Mouse (Mus musculus): ENCODE results near the gene 1700015G11Rik.

1700015G11Rik gene

DNA sequence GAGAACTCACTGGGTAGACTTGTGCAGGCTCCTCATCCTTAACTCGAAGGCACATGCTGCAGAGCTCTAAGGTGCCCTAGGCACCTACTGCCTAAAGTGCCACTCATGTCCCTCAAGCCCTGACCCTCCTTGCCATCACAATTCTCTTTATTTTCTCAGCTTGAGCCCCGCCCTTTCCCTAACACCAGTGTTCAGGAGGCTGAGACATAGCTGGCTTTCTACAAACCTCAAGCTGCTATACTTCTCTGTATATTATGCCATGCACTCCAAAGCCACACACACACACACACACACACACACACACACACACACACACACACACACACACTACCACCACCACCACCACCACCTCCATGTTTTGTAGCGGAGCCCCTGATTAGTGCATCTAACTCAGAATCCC lies at the start of gene 1700015G11Rik:
TSS of gene 1700015G11Rik (minus strand) at position 101 of the 400 bp plus-strand sequence.
- DNase-seq (ENCODE audit: low read depth, low spot score): no peak

- DNase-seq (ENCODE audit: low read depth, low spot score): no peak
Measured at GRCm38 (mm10) chr7:52056954-52057353, 41.4 kb upstream of the 1700015G11Rik start.

- DNase-seq (ENCODE audit: low read depth, low spot score): no peak
Measured at GRCm38 (mm10) chr7:52056274-52056673, 40.7 kb upstream of the 1700015G11Rik start.

GRCm38 (mm10) chr7:52055831-52056230 lies 40.3 kb upstream of the 1700015G11Rik start:
- no peak for DNase-seq (ENCODE audit: low read depth, low spot score)

DNA sequence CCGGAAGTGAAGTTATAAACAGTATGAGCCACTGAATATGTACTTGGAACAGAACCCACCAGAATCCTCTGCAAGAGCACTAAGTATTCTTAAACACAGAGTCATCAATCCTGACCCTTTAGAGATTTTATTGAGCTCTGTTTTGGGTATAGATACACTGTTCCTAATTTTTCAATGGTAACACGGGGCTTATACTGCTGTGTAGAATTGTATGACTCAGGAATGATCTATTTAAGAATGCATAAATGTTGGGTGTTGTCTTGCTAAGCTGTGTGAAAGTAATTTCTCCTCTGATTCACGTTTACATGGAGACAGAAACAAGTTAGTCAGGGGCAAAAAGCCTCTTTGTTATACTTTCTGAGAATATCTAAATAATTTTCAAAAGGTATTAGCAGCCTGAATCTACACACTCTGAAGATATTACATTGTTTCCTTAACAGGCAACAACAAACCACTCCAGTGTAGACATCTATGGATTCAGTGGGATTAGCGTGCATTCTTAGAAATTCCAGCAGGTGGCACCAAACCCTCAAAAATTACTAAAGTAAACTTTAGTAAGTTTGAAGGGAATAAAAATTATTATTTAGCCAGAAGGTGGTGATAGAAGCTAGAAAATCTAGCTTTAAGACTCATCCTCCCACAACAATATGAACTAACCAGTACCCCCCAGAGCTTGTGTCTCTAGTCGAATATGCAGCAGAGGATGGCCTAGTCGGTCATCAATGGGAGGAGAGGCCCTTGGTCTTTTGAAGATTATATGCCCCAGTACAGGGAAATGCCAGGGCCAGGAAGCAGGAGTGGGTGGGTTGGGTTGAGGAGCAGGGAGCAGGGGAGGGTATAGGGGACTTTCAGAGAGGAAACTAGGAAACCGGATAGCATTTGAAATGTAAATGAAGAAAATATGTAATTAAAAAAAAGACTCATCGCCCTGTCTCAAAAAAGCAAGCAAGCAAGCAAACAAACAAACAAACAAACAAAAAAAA lies 22.4 kb upstream of the 1700015G11Rik start:
- DNase-seq (ENCODE audit: low read depth, low spot score): no peak

DNA sequence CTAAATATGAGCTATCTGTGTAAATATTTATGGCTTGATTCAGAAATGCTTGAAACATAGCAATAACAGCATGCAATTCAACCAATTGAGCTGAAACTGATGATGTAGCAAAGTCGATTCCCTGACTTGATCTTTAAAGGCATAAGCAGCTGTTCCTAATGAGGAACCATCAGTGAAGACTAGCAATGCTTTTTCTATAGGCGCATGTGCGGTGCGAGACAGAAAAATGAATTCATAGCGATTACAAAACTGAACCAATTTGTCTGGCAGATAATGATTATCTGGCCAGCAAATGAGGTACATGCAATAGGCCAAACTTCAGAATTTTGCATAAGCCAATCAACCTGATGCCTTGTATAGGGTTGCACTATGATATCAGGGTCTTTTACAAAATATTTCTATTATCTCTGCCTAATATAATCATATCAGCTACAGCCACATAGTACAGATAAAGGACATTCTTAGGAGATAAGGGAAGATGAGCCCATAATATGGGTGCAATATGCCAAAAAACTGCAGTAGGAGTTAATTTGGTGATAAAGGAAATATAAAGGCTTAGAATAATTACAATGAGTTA lies 8.6 kb upstream of the 1700015G11Rik start:
- no peak for DNase-seq (ENCODE audit: low read depth, low spot score)

DNA sequence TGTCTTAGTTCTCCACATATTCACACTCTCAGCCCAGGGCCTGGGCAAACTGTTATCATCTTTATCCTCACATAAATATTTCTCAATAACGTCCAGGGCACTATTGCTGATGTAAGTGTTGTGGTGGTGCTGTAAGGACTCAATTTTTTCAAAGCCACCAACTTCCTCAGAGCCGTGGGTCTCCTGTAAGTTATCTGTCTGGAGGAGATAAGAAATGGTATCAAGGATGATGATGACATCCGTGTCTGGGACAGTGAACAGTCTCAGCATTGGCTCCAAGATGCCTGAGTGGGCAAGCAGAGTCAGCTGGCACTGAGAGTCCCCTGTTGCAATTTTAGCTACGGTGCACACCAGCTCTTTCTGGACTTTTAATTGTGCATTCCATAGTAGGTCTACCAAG lies 6.5 kb upstream of the 1700015G11Rik start:
- no peak for DNase-seq (ENCODE audit: low read depth, low spot score)

GRCm38 (mm10) chr7:52015180-52015579 lies 348 bp downstream of the 1700015G11Rik start:
- DNase-seq (ENCODE audit: low read depth, low spot score): no peak

DNA sequence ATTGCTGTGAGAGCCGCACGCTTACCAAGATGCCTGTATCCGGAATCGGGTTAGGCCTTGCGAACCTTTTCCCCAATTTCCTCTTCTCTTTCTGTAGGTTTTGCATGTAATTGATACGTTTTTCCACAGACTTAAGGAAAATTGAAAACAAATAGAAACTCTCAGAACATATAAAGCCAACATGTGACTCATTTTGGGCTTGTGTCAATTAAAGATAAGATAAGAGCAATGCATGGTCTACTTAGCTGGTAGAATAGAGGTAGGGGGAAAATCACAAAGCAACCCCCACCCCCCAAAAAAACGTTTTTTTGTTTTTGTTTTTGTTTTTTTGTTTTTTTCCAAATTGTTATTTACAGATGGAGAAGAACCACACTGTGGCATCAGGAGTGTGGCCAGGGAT lies 2.1 kb downstream of the 1700015G11Rik start:
- DNase-seq (ENCODE audit: low read depth, low spot score): no peak

DNA sequence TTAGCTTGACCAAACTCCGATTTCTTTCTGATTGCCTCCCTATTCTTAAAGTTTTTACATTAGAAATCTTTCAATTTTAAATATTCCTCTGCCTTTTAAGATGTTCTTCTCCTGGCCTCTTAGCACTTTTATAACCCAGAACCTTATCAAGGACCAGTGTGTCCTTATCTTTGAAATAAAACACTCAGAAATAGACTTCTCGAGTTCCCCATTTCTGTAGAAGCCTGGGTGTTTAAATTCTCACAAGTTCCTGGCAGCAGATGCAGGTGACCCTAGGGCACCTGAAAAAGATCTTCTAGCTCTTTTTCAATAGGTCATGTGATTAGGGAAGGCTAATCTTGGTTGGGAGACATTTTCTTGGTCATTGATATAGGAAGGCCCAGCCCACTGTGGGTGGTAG lies 8.4 kb downstream of the 1700015G11Rik start:
- no peak for DNase-seq (ENCODE audit: low read depth, low spot score)

GRCm38 (mm10) chr7:52006296-52006630 lies 9.3 kb downstream of the 1700015G11Rik start:
- DNase-seq (ENCODE audit: low read depth, low spot score): no peak

- DNase-seq (ENCODE audit: low read depth, low spot score): peak; percentile 91
Measured at GRCm38 (mm10) chr7:52005511-52006295, 9.8 kb downstream of the 1700015G11Rik start, which contains the start of gene Svip. Gene Svip, minus strand, starts transcription at chr7:52006018.

GRCm38 (mm10) chr7:51991020-51991419 lies 24.5 kb downstream of the 1700015G11Rik start:
- DNase-seq (ENCODE audit: low read depth, low spot score): peak; percentile 63

DNA sequence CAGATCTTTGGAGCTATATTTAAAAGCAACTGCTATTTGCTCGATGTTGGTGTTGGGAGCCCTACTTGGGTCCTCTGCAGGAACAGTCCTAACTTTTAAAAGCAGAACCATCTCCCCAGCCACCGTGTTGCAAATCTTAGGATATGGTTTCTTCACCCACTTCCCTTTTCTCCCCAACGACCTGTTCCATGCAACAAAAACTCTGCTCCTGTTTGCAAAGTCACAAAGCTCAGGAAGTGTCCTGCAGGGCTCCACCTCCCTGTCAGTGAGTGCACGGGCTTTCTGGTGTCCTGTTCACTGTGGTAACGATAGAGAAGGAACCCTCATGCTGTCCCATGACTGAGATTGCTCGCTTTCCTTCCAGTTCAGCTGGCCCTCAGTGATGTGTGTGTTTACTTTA lies 28.6 kb downstream of the 1700015G11Rik start:
- DNase-seq (ENCODE audit: low read depth, low spot score): no peak

DNA sequence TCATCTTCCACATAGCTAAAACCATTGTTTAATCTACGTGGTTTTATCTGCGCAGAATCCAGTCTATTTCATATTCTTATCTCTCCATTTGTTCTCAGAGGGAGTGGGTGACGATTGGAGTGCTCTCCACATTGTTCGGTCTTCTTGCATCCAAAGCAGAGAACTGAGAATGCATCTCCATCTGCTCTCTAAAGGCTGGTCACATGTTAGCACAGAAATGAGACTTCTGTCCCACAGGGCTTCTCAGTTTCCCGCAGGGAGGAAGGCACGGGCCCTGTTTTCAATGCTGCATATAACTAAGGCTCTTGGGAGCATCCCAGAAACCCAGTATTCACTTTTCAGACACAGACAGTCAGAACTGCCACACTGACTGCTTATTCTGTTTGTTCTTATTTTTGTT lies 29.8 kb downstream of the 1700015G11Rik start:
- DNase-seq (ENCODE audit: low read depth, low spot score): no peak

GRCm38 (mm10) chr7:51982303-51982702 lies 33.2 kb downstream of the 1700015G11Rik start:
- no peak for DNase-seq (ENCODE audit: low read depth, low spot score)

- no peak for DNase-seq (ENCODE audit: low read depth, low spot score)
Measured at GRCm38 (mm10) chr7:51979271-51979670, 36.3 kb downstream of the 1700015G11Rik start.

GRCm38 (mm10) chr7:51975181-51975580 lies 40.3 kb downstream of the 1700015G11Rik start:
- DNase-seq (ENCODE audit: low read depth, low spot score): no peak

DNA sequence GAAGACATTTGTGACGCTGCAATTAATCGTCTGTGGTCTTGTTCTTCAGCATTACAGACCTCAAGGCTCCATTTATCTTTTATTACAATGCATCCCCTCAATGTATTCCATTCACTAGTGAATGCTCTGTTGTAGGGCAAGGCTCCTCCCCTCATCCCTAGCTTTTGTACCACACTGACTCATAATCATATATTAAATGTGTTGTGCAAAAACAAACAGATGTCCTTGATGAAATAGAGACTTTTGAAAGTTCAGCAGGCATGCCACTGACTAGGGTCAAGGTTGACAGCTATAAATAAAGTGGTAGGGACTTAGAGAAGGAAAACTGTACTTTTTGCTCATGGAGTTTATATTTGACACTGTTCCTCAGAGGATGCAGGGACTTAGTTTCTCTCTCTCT lies 42.0 kb downstream of the 1700015G11Rik start:
- no peak for DNase-seq (ENCODE audit: low read depth, low spot score)

- DNase-seq (ENCODE audit: low read depth, low spot score): no peak
Measured at GRCm38 (mm10) chr7:51973091-51973490, 42.4 kb downstream of the 1700015G11Rik start.

DNA sequence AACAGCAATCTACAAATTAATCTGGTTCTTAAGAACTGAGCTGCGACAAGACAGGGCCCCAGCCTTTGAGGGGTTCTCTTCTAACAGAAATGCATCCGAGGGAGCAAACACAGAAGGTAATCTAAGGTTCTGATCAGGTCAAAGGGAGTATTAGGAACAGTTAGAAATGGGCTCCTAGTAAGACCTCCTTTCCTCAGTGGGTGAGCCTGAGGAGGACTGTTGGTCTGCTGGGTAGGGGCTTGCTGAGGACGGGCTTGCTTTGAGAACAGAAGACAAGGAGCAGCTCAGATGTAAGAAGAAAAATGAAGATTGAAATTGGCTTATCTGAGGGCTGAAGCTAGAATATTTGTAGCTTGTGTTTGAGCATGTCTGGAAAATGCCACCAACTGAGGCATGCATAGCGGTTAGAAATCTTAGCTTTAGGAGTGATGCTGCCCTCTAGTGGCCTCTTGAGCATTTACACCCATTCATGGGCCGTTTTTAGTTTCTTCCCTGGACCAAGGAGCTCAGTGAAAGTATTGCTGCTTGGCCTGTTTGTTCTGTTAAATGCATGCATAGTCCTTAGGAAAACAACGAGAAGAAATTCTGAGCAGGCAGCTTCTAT lies 43.2 kb downstream of the 1700015G11Rik start:
- no peak for DNase-seq (ENCODE audit: low read depth, low spot score)

GRCm38 (mm10) chr7:51969379-51969778 lies 46.1 kb downstream of the 1700015G11Rik start:
- no peak for DNase-seq (ENCODE audit: low read depth, low spot score)

All from c-Kit-negative CD71-positive TER-119-positive erythroid progenitor cells, embryonic 14.5 days (primary cell).